Mouse (Mus musculus) hindbrain, postnatal 0 days (tissue): ENCODE data around the gene Blzf1. TPM values are rescaled to one million over a fixed set of nuclear protein-coding genes. Genes with fewer than 3 reads are reported as not detected.

ENCODE experiments used
- ATAC-seq: fragments of 200-750 bp; cut with Nextera tagmentation; 2 replicates; pipeline ENCODE4 v1.8.0; 2017; ENCODE audit warnings: mild to moderate bottlenecking, moderate TSS enrichment, moderate library complexity
- DNase-seq: peaks from one replicate; pipeline ENCODE4 v3.0.0-alpha.2; 2015; ENCODE audit warnings: low spot score
- H3K27ac ChIP-seq: fragments of 300-500 bp; sonication (generic); 2 replicates; pipeline ENCODE4 v1.5.1; 2014; ENCODE audit warnings: mild to moderate bottlenecking
- H3K27me3 ChIP-seq: fragments of 300-500 bp; sonication (generic); 2 replicates; pipeline ENCODE4 v1.6.1; 2014; ENCODE audit warnings: low read length, mixed read lengths; ENCODE audit not compliant: insufficient read depth
- H3K36me3 ChIP-seq: fragments of 300-500 bp; sonication (generic); 2 replicates; pipeline ENCODE4 v1.6.1; 2014; ENCODE audit warnings: low read length, mixed read lengths; ENCODE audit not compliant: insufficient read depth
- H3K4me1 ChIP-seq: fragments of 300-500 bp; sonication (generic); 2 replicates; pipeline ENCODE4 v1.6.1; 2014; ENCODE audit warnings: antibody characterized with exemption, low read length, mixed read lengths; ENCODE audit not compliant: insufficient read depth
- H3K4me2 ChIP-seq: fragments of 300-500 bp; sonication (generic); 2 replicates; pipeline ENCODE4 v1.6.1; 2014; ENCODE audit warnings: low read depth, mild to moderate bottlenecking, low read length, moderate library complexity, mixed read lengths
- H3K4me3 ChIP-seq: fragments of 300-500 bp; sonication (generic); 2 replicates; pipeline ENCODE4 v1.5.1; 2014; ENCODE audit warnings: low read length
- H3K9ac ChIP-seq: fragments of 300-500 bp; sonication (generic); replicated peaks from 2 replicates; pipeline ENCODE4 v1.6.1; 2014; ENCODE audit warnings: mild to moderate bottlenecking, low read length, moderate library complexity, mixed read lengths
- H3K9me3 ChIP-seq: fragments of 300-500 bp; sonication (generic); 2 replicates; pipeline ENCODE4 v1.6.1; 2016; ENCODE audit warnings: low read length, mixed read lengths
- CTCF ChIP-seq: IDR thresholded peaks from 2 replicates; pipeline ENCODE4 v1.5.1; 2016; ENCODE audit warnings: antibody characterized with exemption, control low read depth, low read depth
- WGBS: fragments of 180-500 bp; shearing (Covaris S2); extraction: QIAGEN DNeasy Blood & Tissue Kit; methylation state at CpG from one replicate; pipeline ENCODE4 v1.1.7; 2014; 5-methylcytosine and 5-hydroxymethylcytosine counted together
- polyA plus RNA-seq: library from polyadenylated mRNA; unstranded; fragments of >200 nt; fragmentation: Nextera tagmentation; extraction: Ambion mirVana; gene quantifications from 2 replicates; pipeline ENCODE4 v1.2.1, GENCODE M21; 2015
- total RNA-seq: library from RNA; depleted of rRNA; stranded (reverse); fragments of >200 nt; gene quantifications from 2 replicates; pipeline ENCODE4 v1.2.3, GENCODE M21; 2014

The Blzf1 gene
- total and polyA plus RNA-seq, 2 experiments from 2014 or later: 10.8 to 26.1 TPM

GRCm38 (mm10) chr1:164254836-164255235 is 52.5 kb downstream of the Blzf1 start:
- WGBS: 77% methylated on average over 3 of the region's 3 CpGs
- no peak for TF ChIP-seq CTCF
- H3K27me3 ChIP-seq: no peaks in the 10 kb centered on the region
- 0 out of 2 replicates have a peak, but pooled peaks cover 9% of the 10 kb centered on the region for H3K36me3 ChIP-seq
- H3K9me3 ChIP-seq: no peaks in the 10 kb centered on the region
- H3K9ac ChIP-seq: no peak overlapping the region
- H3K27ac ChIP-seq: no peak overlapping the region
- no peak overlapping the region for H3K4me3 ChIP-seq
- no peak overlapping the region for H3K4me2 ChIP-seq
- no peak for DNase-seq
- ATAC-seq: no peak
- H3K4me1 ChIP-seq: peaks cover 7% of the 10 kb centered on the region; the same call in 1 of the 2 replicates

- WGBS: 79% methylated on average over 5 of the region's 5 CpGs
Measured at GRCm38 (mm10) chr1:164252551-164252950, 54.7 kb downstream of the Blzf1 start.

GRCm38 (mm10) chr1:164251438-164251837 is 55.9 kb downstream of the Blzf1 start:
- Histone ChIP-seq H3K4me3 (no peak overlapping the region), H3K9me3 (no peaks in the 10 kb centered on the region), H3K9ac (no peak overlapping the region), H3K27me3 (no peaks in the 10 kb centered on the region), H3K4me2 (no peak overlapping the region; the same call in 1 of the 2 replicates), H3K4me1 (peaks cover 7% of the 10 kb centered on the region; the same call in 1 of the 2 replicates), H3K36me3 (no peaks in the 10 kb centered on the region), H3K27ac (no peak overlapping the region)
- ATAC-seq (no peak), DNase-seq (no peak)
- TF ChIP-seq CTCF: no peak
- 86% methylated on average over 1 of the region's 1 CpGs for WGBS

More at GRCm38 (mm10) chr1:164252551-164252950, 54.7 kb downstream of the Blzf1 start:
- Histone ChIP-seq H3K27ac (no peak overlapping the region), H3K4me1 (peaks cover 7% of the 10 kb centered on the region; the same call in 1 of the 2 replicates), H3K36me3 (0 out of 2 replicates have a peak, but pooled peaks cover 9% of the 10 kb centered on the region), H3K9ac (no peak overlapping the region), H3K9me3 (no peaks in the 10 kb centered on the region), H3K4me2 (no peak overlapping the region), H3K4me3 (no peak overlapping the region), H3K27me3 (no peaks in the 10 kb centered on the region)
- no peak for TF ChIP-seq CTCF
- ATAC-seq: no peak
- no peak for DNase-seq

GRCm38 (mm10) chr1:164250391-164251150 is 56.7 kb downstream of the Blzf1 start:
- peak overlapping the region; percentile 72 for H3K4me2 ChIP-seq
- H3K36me3 ChIP-seq: no peaks in the 10 kb centered on the region
- DNase-seq (no peak), ATAC-seq (no peak)
- H3K27ac ChIP-seq: no peak overlapping the region
- WGBS: 53% methylated on average over 8 of the region's 8 CpGs
- H3K27me3 ChIP-seq: no peaks in the 10 kb centered on the region
- H3K9me3 ChIP-seq: no peaks in the 10 kb centered on the region
- peaks cover 7% of the 10 kb centered on the region; the same call in 1 of the 2 replicates for H3K4me1 ChIP-seq
- H3K9ac ChIP-seq: no peak overlapping the region
- TF ChIP-seq CTCF: no peak
- H3K4me3 ChIP-seq: peak overlapping the region; percentile 53

- H3K4me3 ChIP-seq: peak overlapping the region; percentile 53
- ATAC-seq (peak; percentile 10), DNase-seq (peak; percentile 54)
- H3K9ac ChIP-seq: peak overlapping the region; percentile 53
- TF ChIP-seq CTCF: no peak
- H3K4me1 ChIP-seq: peaks cover 7% of the 10 kb centered on the region; the same call in 1 of the 2 replicates
- H3K27me3 ChIP-seq: no peaks in the 10 kb centered on the region
- peak overlapping the region; percentile 76 for H3K27ac ChIP-seq
- peak overlapping the region; percentile 72 for H3K4me2 ChIP-seq
- H3K9me3 ChIP-seq: no peaks in the 10 kb centered on the region
- no peaks in the 10 kb centered on the region for H3K36me3 ChIP-seq
- 1% methylated on average over 32 of the region's 33 CpGs for WGBS
Measured at GRCm38 (mm10) chr1:164249332-164249711, 58.0 kb downstream of the Blzf1 start.

- no peaks in the 10 kb centered on the region for H3K36me3 ChIP-seq
- peak within 1 kb of the TSS; percentile 72 for H3K4me2 ChIP-seq
- H3K27me3 ChIP-seq: no peaks in the 10 kb centered on the region
- peak within 1 kb of the TSS; percentile 76 for H3K27ac ChIP-seq
- peak within 1 kb of the TSS; percentile 53 for H3K9ac ChIP-seq
- WGBS: under 1% methylated on average over 57 of the region's 79 CpGs
- no peaks in the 10 kb centered on the region for H3K9me3 ChIP-seq
- ATAC-seq (peak; percentile 97), DNase-seq (peak; percentile 97)
- H3K4me3 ChIP-seq: peak within 1 kb of the TSS; percentile 53
- TF ChIP-seq CTCF: no peak; the same call in 1 of the 2 replicates
- peaks cover 7% of the 10 kb centered on the region; the same call in 1 of the 2 replicates for H3K4me1 ChIP-seq
Measured at GRCm38 (mm10) chr1:164248465-164249331, 58.6 kb downstream of the Blzf1 start, which contains the start of gene Slc19a2. TSS of gene Slc19a2 (plus strand) at chr1:164249046.
